Mouse (Mus musculus) layer of hippocampus, adult 2 months (tissue): ENCODE data around the gene Hrnr. TPM values are rescaled to one million over a fixed set of nuclear protein-coding genes. Genes with fewer than 3 reads are reported as not detected.

Experiments
- DNase-seq, 2 experiments: peaks; one replicate each; pipeline ENCODE4 v3.0.0; 2022; ENCODE audit warnings: low spot score in 2 of 2
- H3K27ac ChIP-seq: fragments of 200-600 bp; 2 replicates; pipeline ENCODE4 v1.8.1; 2022
- H3K4me3 ChIP-seq: fragments of 200-600 bp; 2 replicates; pipeline ENCODE4 v1.8.1; 2022; ENCODE audit warnings: mild to moderate bottlenecking
- CTCF ChIP-seq: fragments of 200-600 bp; conservative IDR thresholded peaks from 2 replicates; pipeline ENCODE4 v1.8.1; 2022; ENCODE audit warnings: antibody characterized with exemption, mild to moderate bottlenecking, moderate library complexity
- total RNA-seq, 2 experiments: library from RNA; stranded (reverse); gene quantifications; 2 replicates each; pipeline ENCODE4 v1.2.3; 2021

The Hrnr gene
- total RNA-seq, 2 experiments from 2014 or later: not detected

DNA sequence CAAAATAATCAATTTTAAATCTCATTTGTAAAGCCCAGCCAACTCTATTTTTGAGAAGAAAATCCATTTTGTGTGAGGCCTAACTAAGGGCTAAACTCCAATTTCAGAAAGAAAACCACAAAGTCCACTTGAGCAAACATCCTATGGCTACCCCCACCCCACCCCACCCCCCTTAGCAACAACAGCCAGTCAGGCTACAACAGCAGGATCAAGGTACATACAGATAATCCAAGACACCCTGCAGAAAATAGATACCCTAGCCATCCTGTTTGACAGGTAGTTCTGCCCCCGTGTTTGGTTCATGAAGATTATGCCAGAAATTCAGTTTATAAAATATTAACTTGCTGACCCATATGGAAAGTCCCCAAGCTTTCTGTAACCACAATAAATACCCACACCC, 48.6 kb downstream of the Hrnr start:
- no peak for TF ChIP-seq CTCF
- Histone ChIP-seq H3K27ac (no peak overlapping the region), H3K4me3 (no peak overlapping the region)
- no peak for DNase-seq

DNA sequence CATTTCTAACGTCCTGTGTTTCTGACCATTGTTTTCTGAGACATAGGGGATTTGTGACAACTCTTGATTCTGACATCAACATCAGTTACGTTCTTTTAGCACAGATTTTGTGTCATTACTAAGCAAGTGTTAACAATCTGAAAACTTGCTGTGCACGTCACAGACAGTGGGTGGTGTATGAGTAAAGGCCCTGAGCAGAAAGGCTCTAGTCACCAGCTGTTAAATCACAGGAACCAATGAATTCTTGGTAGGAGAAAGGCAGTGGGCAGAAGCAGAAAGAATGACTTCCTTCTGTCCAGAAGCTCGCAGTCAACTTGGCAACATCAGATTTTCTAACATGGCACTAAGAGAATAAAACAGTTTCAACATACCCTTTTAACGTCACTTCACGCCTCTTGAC, 53.9 kb downstream of the Hrnr start:
- Histone ChIP-seq H3K4me3 (no peak overlapping the region), H3K27ac (no peak overlapping the region)
- TF ChIP-seq CTCF: no peak
- DNase-seq: peak in 1 of 2 experiments; percentile 19

DNA sequence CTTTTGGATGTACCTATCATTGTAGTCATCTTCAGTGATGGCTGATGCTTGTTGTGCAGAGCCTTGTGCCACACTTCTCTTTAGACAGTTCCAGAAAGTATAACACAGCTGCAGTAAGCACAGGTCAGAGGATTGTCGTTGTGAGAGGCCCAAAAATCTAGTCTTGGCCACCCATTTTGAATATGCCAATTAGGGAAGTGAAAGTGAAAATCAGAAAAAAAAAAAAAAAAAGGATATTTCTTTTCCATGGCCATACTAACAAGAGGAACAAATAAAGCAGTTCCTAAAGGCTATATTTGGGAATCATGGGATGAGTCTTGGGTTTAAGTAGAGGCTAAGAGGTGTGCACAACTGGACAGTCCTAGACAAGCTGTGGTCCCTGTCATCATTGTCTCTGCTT, 55.6 kb downstream of the Hrnr start:
- TF ChIP-seq CTCF: no peak
- no peak for DNase-seq
- no peak overlapping the region for H3K27ac ChIP-seq
- no peak overlapping the region for H3K4me3 ChIP-seq

DNA sequence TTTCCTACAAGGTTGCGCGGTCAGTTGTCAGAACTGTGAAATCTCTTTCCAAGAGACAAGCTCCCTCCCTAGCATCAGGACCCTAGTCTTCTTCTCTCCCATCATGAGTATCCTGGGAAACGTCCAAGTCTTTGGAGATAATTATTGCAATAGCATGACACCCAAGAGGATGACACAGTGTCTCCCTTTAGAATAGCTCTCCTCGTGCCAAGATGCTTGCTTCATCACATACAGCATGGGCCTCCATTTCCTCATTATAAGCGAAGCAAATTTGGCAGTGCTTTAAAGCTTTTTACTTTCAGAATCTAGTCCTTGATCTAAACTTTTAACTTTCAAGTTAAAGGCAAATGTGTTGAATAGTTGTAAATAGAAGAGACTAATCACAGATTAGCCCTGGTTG, 56.1 kb downstream of the Hrnr start:
- H3K27ac ChIP-seq: no peak overlapping the region
- no peak for TF ChIP-seq CTCF
- no peak for DNase-seq
- H3K4me3 ChIP-seq: no peak overlapping the region

DNA sequence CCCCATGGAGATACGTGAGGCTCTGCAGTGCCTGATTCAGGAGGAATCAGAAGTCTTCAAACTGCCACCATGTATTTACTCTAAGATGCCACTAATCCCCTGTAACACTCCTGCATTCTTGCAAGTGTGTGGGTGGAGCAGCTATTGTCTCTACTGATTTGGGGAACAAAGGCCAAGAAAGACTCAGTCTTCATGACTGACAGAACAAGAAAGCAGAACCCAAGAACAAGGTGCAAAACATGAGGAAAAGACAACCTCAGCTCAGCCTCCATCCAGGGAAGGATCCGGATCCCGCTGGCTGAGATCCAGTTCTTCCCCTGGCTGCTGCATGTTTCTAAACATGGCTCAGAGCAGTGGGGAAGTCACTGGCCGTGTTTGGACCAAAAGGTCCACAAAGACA, 58.6 kb downstream of the Hrnr start:
- no peak for TF ChIP-seq CTCF
- H3K4me3 ChIP-seq: no peak overlapping the region
- no peak overlapping the region for H3K27ac ChIP-seq
- no peak for DNase-seq

Other genes starting within 250 kb of the Hrnr start
- gene Crnn, start 175.0 kb upstream of the Hrnr start, total RNA-seq: not detected
- gene Flg2, start 122.5 kb upstream of the Hrnr start, total RNA-seq: not detected
- not detected for gene Flg, start 46.2 kb upstream of the Hrnr start, total RNA-seq
- not detected for gene Rptn, start 74.0 kb downstream of the Hrnr start, total RNA-seq
- 1 to 10 TPM; 1.4 to 1.6 TPM for gene Tchh, start 122.6 kb downstream of the Hrnr start, total RNA-seq
- not detected for gene Tchhl1, start 149.0 kb downstream of the Hrnr start, total RNA-seq
- gene S100a11, start 200.7 kb downstream of the Hrnr start, total RNA-seq: 1 to 10 TPM; 6.8 to 7.4 TPM
- gene S100a10, start 235.3 kb downstream of the Hrnr start, total RNA-seq: 10 to 100 TPM; 18.7 to 23.6 TPM